25 mouse cellular contexts compared by ENCODE assay signal in genomic region chr13:82066674-82067270, GRCm38 (mm10).
A peak's percentile ranks its signal among the peaks of the same experiment; 100 is the strongest.
DNase-seq lines count a peak whose midpoint lies in the region; ATAC-seq lines count a peak whose summit lies in the region.
"Had no signal": no experiment of that assay in that cellular context is flagged by ENCODE, and none has a peak within 500 bp of the region (broad histone marks: within the 10 kb centered on the region; RNA-seq: fewer than 3 reads in every experiment).

No protein-coding gene starts in this region.

- H3K4me1 ChIP-seq in kidney, embryonic 14.5 days (ENCODE audit: control insufficient read depth, insufficient read depth, low read length): no peaks in the 10 kb centered on the region
- no peaks in the 10 kb centered on the region for H3K4me1 ChIP-seq in neural tube, embryonic 12.5 days
- H3K4me1 ChIP-seq in embryonic facial prominence, embryonic 13.5 days: peaks cover 29% of the 10 kb centered on the region
- no peaks in the 10 kb centered on the region for H3K4me1 ChIP-seq in forebrain, embryonic 11.5 days (replicated peaks; ENCODE audit: control insufficient read depth, insufficient read depth, low read length)
- no peaks in the 10 kb centered on the region for H3K4me1 ChIP-seq in intestine, embryonic 16.5 days (ENCODE audit: control insufficient read depth, insufficient read depth, low read length)
- H3K4me1 ChIP-seq: forebrain, embryonic 12.5 days; forebrain, embryonic 15.5 days; heart, embryonic 12.5 days; heart, embryonic 15.5 days; hindbrain, embryonic 10.5 days; hindbrain, embryonic 13.5 days had no signal

- H3K27ac ChIP-seq in kidney, embryonic 14.5 days (ENCODE audit: low read depth, low read length): no peak overlapping the region
- no peak overlapping the region for H3K27ac ChIP-seq in neural tube, embryonic 12.5 days
- H3K27ac ChIP-seq in embryonic facial prominence, embryonic 13.5 days: peak overlapping the region; percentile 91
- H3K27ac ChIP-seq in forebrain, embryonic 11.5 days (ENCODE audit: low read depth, low read length): no peak overlapping the region
- no peak overlapping the region for H3K27ac ChIP-seq in intestine, embryonic 16.5 days (ENCODE audit: low read length)
- H3K27ac ChIP-seq: forebrain, embryonic 12.5 days; forebrain, embryonic 15.5 days; heart, embryonic 15.5 days; hindbrain, embryonic 10.5 days; hindbrain, embryonic 13.5 days had no signal

- DNase-seq in kidney, adult 8-10 months: no peak
- no peak for DNase-seq in neural tube, embryonic 10.5 days (ENCODE audit: extremely low spot score, low spot score)
- DNase-seq in forebrain, embryonic 11.5 days (ENCODE audit: low spot score): no peak
- DNase-seq in testis, postnatal 10 days (ENCODE audit: low spot score): no peak
- DNase-seq: adrenal gland, adult 2 months; adrenal gland, postnatal 14 days; cerebellum, adult 11 months; cerebellum, adult 2 months; cerebellum, adult 9-11 months; cerebellum, postnatal 25 days; gastrocnemius, postnatal 25 days; heart, adult 18-20 months; heart, postnatal 10 days; heart, postnatal 36 days had no signal

- peak; percentile 55; the same call in 1 of the 2 replicates for ATAC-seq in kidney, embryonic 14.5 days (ENCODE audit: low FRiP score, low TSS enrichment)
- 0 out of 2 replicates have a peak, but pooled peaks have one; percentile 33 for ATAC-seq in neural tube, embryonic 12.5 days (ENCODE audit: low FRiP score, low read depth)
- ATAC-seq in embryonic facial prominence, embryonic 13.5 days (ENCODE audit: insufficient number of reproducible peaks, insufficient read depth, low FRiP score, low TSS enrichment, low read depth): peak; percentile 67
- no peak for ATAC-seq in forebrain, embryonic 11.5 days (replicated peaks; ENCODE audit: low FRiP score)
- ATAC-seq in intestine, embryonic 16.5 days: no peak
- ATAC-seq: forebrain, embryonic 15.5 days; hindbrain, embryonic 16.5 days had no signal

- H3K4me3 ChIP-seq in kidney, embryonic 14.5 days (ENCODE audit: low read length): no peak overlapping the region
- no peak overlapping the region for H3K4me3 ChIP-seq in neural tube, embryonic 12.5 days
- H3K4me3 ChIP-seq in embryonic facial prominence, embryonic 13.5 days: no peak overlapping the region
- no peak overlapping the region for H3K4me3 ChIP-seq in forebrain, embryonic 11.5 days (ENCODE audit: low read depth, low read length)
- no peak overlapping the region for H3K4me3 ChIP-seq in intestine, embryonic 16.5 days (ENCODE audit: low read length)
- H3K4me3 ChIP-seq: forebrain, embryonic 12.5 days; forebrain, embryonic 15.5 days; heart, embryonic 12.5 days; heart, embryonic 15.5 days; hindbrain, embryonic 10.5 days; hindbrain, embryonic 13.5 days had no signal

- no peaks in the 10 kb centered on the region for H3K9me3 ChIP-seq in kidney, embryonic 14.5 days (ENCODE audit: control insufficient read depth, low read length)
- no peaks in the 10 kb centered on the region for H3K9me3 ChIP-seq in neural tube, embryonic 12.5 days
- H3K9me3 ChIP-seq in embryonic facial prominence, embryonic 13.5 days: no peaks in the 10 kb centered on the region
- no peaks in the 10 kb centered on the region for H3K9me3 ChIP-seq in forebrain, embryonic 11.5 days (ENCODE audit: control insufficient read depth, low read length)
- no peaks in the 10 kb centered on the region for H3K9me3 ChIP-seq in intestine, embryonic 16.5 days (ENCODE audit: control insufficient read depth, low read length)
- H3K9me3 ChIP-seq: forebrain, embryonic 12.5 days; forebrain, embryonic 15.5 days; heart, embryonic 12.5 days; heart, embryonic 15.5 days; hindbrain, embryonic 10.5 days; hindbrain, embryonic 13.5 days had no signal

- H3K36me3 ChIP-seq in kidney, embryonic 14.5 days (ENCODE audit: control insufficient read depth, insufficient read depth, low read length): no peaks in the 10 kb centered on the region
- no peaks in the 10 kb centered on the region for H3K36me3 ChIP-seq in neural tube, embryonic 12.5 days
- H3K36me3 ChIP-seq in embryonic facial prominence, embryonic 13.5 days: no peaks in the 10 kb centered on the region
- no peaks in the 10 kb centered on the region for H3K36me3 ChIP-seq in forebrain, embryonic 11.5 days (ENCODE audit: control insufficient read depth, insufficient read depth, low read length)
- H3K36me3 ChIP-seq in intestine, embryonic 16.5 days (ENCODE audit: control insufficient read depth, insufficient read depth, low read length): no peaks in the 10 kb centered on the region
- H3K36me3 ChIP-seq: forebrain, embryonic 12.5 days; forebrain, embryonic 15.5 days; heart, embryonic 12.5 days; heart, embryonic 15.5 days; hindbrain, embryonic 10.5 days; hindbrain, embryonic 13.5 days had no signal

- no peaks in the 10 kb centered on the region for H3K27me3 ChIP-seq in kidney, embryonic 14.5 days (ENCODE audit: control insufficient read depth, insufficient read depth, low read length)
- H3K27me3 ChIP-seq in neural tube, embryonic 12.5 days (replicated peaks): no peaks in the 10 kb centered on the region
- H3K27me3 ChIP-seq in embryonic facial prominence, embryonic 13.5 days: no peaks in the 10 kb centered on the region
- H3K27me3 ChIP-seq in forebrain, embryonic 11.5 days (ENCODE audit: control insufficient read depth, insufficient read depth, low read length): no peaks in the 10 kb centered on the region
- no peaks in the 10 kb centered on the region for H3K27me3 ChIP-seq in intestine, embryonic 16.5 days (replicated peaks; ENCODE audit: control insufficient read depth, insufficient read depth, low read length)
- H3K27me3 ChIP-seq: forebrain, embryonic 12.5 days; forebrain, embryonic 15.5 days; heart, embryonic 12.5 days; heart, embryonic 15.5 days; hindbrain, embryonic 13.5 days had no signal

- WGBS in kidney, embryonic 14.5 days: 76% methylated on average over 3 of the region's 3 CpGs
- WGBS in neural tube, embryonic 12.5 days: 94% methylated on average over 3 of the region's 3 CpGs
- WGBS in embryonic facial prominence, embryonic 13.5 days: 21% methylated on average over 3 of the region's 3 CpGs
- 88% methylated on average over 3 of the region's 3 CpGs for WGBS in forebrain, embryonic 11.5 days
- 72% methylated on average over 3 of the region's 3 CpGs for WGBS in intestine, embryonic 16.5 days

- no peak overlapping the region for H3K9ac ChIP-seq in kidney, embryonic 14.5 days (ENCODE audit: low read depth, low read length)
- no peak overlapping the region for H3K9ac ChIP-seq in neural tube, embryonic 12.5 days
- H3K9ac ChIP-seq in embryonic facial prominence, embryonic 13.5 days: no peak overlapping the region
- no peak overlapping the region for H3K9ac ChIP-seq in forebrain, embryonic 11.5 days (ENCODE audit: low read length)
- H3K9ac ChIP-seq in intestine, embryonic 16.5 days (ENCODE audit: low read depth, low read length): no peak overlapping the region
- H3K9ac ChIP-seq: forebrain, embryonic 12.5 days; forebrain, embryonic 15.5 days; heart, embryonic 12.5 days; heart, embryonic 15.5 days; hindbrain, embryonic 13.5 days had no signal

- H3K4me2 ChIP-seq in kidney, embryonic 14.5 days (replicated peaks; ENCODE audit: low read depth, low read length): no peak overlapping the region
- no peak overlapping the region for H3K4me2 ChIP-seq in neural tube, embryonic 12.5 days (replicated peaks)
- H3K4me2 ChIP-seq in embryonic facial prominence, embryonic 13.5 days: no peak overlapping the region
- no peak overlapping the region for H3K4me2 ChIP-seq in forebrain, embryonic 11.5 days (ENCODE audit: low read depth, low read length, severe bottlenecking)
- no peak overlapping the region for H3K4me2 ChIP-seq in intestine, embryonic 16.5 days (ENCODE audit: low read depth, low read length)
- H3K4me2 ChIP-seq: forebrain, embryonic 12.5 days; forebrain, embryonic 15.5 days; heart, embryonic 12.5 days; heart, embryonic 15.5 days; hindbrain, embryonic 13.5 days had no signal

Comparison
In these comparisons a context has a peak if more than half of its experiments do, and no peak if none do; other contexts are left out.
1. ATAC-seq: peak in kidney, embryonic 14.5 days (single experiment), neural tube, embryonic 12.5 days (single experiment) and embryonic facial prominence, embryonic 13.5 days (single experiment); none in forebrain, embryonic 11.5 days (single experiment) and intestine, embryonic 16.5 days (single experiment).